Mouse (Mus musculus): ENCODE results near the gene Birc6. TPM values are rescaled to one million over a fixed set of nuclear protein-coding genes. Genes with fewer than 3 reads are reported as not detected.

Gene Birc6
- total RNA-seq (2021), result 100 to 1,000 TPM; 104 to 133 TPM

DNA sequence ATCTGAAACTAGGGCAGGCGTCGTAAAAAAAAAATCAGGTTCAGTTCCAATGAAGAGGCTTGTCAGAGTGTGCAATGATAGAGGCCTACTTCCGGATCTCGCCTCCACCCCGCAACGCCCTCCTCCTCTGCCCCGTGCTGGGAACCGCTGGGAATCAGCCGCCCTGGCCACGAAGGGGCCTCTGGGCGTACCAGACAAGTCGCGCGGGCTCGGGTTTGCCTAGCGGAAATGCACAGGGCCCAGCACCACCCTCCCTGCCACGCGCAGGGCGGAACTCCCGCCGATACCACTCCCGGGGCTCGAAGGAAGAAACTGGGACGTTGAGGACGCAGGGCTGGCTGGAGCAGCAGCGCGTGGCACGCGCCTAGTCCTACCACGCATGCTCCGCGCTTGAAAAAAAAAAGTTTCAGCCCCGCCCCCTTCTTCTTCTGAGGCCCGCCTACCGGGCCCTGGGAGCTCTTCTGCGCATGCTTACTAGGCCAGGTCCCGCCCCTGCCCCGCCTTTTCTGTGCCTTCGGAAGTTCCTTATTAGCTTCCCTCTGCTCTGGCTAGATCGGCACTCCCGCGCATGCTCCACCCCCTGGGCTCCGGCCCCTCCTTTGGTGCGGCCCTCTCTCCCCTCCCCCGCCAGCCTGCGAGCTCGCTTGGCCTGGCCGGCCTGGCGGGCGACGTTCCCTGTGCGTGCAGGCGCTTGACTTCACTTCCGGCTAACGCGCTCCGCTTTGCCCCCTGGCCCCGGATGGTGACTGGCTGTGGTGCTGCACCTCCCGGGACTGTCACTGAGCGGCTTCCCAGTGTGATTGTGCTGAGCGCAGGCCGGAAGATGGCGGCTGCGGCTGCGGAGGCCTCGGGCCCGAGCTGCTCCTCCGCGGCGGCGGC is at the start of gene Birc6:
Gene Birc6, plus strand, starts transcription at position 567 of the 879 bp plus-strand sequence.
- peak; percentile 96 to 98 for DNase-seq (ENCODE audit: extremely low spot score in 1 of 2, low spot score in 1 of 2)

- no peak for DNase-seq (ENCODE audit: extremely low spot score in 1 of 2, low spot score in 1 of 2)
Measured at GRCm38 (mm10) chr17:74480361-74481069, 47.6 kb upstream of the Birc6 start.

GRCm38 (mm10) chr17:74489024-74489900 is 38.8 kb upstream of the Birc6 start, which contains the start of gene Yipf4:
TSS of gene Yipf4 (plus strand) at chr17:74489493.
- DNase-seq (ENCODE audit: extremely low spot score in 1 of 2, low spot score in 1 of 2), result peak; percentile 96 to 98

GRCm38 (mm10) chr17:74489901-74490220 is 38.2 kb upstream of the Birc6 start:
- DNase-seq (ENCODE audit: extremely low spot score in 1 of 2, low spot score in 1 of 2), result no peak

- no peak for DNase-seq (ENCODE audit: extremely low spot score in 1 of 2, low spot score in 1 of 2)
Measured at GRCm38 (mm10) chr17:74491565-74491964, 36.5 kb upstream of the Birc6 start.

DNA sequence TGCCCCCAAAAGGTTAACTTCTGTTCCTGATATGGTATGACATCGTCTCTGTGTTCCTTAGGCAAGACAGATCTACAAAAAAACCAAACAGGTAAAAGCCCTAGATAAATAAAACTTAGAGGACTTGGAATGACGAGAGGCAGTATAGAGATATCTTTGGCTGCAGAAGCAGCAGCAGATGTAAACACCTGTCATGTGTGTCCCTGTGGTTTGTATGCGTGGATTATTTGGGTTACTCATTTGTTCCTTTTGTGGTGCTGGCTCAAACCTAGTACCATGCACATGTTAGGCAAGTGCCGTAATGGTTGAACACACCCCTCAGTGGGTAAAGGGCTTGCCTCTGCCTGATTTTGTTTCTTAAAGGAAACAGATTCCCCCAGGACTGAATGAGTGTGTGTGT is 27.9 kb upstream of the Birc6 start:
- DNase-seq (ENCODE audit: extremely low spot score in 1 of 2, low spot score in 1 of 2), result no peak

DNA sequence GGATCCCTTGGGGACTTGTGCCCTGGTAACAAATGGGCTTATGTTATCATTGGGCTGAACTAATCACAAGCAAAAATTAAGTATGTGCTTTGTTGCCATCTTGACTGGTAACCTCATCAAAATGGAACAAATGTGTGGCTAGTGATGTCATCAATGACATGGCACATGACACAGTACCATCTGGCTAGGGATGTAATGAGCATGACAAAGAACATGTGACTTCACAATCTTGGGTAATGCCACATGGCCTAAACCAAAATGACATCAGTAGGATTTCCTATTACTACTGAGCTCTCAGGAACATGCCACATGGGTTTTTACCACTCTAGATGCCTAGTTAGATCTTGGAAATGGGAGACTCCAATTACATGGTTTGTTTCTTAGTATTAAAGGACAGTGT is 27.0 kb upstream of the Birc6 start:
- no peak for DNase-seq (ENCODE audit: extremely low spot score in 1 of 2, low spot score in 1 of 2)

DNA sequence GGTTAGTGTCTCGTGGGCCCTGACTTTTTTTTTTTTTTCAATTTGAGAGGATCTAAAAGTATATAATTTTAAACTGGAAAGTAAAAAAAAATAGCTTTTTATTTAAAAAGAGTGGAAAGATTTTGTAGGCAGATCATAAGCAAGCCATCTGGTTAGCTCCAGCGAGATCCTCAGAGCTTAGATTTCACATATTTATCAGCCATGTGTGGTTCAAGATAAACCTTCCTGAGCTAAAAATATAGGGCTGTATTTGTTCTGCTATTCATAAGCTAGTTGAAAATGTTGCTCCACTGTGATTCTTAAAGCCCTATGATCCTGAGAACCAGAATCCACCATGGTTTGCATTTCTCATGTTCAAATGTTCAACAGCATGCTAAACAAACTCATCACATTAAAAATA is 20.2 kb upstream of the Birc6 start:
- DNase-seq (ENCODE audit: extremely low spot score in 1 of 2, low spot score in 1 of 2), result no peak

- DNase-seq (ENCODE audit: extremely low spot score in 1 of 2, low spot score in 1 of 2), result no peak
Measured at GRCm38 (mm10) chr17:74508600-74508999, 19.5 kb upstream of the Birc6 start.

DNA sequence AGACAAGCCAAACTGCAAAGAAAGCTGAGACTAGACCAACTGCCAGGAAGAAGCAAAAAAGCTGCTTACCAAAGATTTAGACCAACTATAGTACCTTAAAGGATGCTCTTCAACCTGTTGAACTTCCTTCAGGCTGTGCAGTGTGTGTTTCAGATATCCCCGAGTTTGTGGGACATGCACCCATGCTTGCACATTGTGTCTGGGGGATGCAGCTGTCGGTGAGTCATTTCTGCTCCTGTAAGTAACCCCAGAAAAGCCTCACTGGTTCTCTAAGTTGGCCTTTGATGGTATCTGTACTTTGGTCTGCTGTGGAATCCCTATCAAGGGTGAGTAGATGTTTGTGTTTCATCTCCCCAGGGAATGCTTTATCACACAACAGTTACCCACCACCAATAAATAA is 15.8 kb upstream of the Birc6 start:
- DNase-seq (ENCODE audit: extremely low spot score in 1 of 2, low spot score in 1 of 2), result no peak

DNA sequence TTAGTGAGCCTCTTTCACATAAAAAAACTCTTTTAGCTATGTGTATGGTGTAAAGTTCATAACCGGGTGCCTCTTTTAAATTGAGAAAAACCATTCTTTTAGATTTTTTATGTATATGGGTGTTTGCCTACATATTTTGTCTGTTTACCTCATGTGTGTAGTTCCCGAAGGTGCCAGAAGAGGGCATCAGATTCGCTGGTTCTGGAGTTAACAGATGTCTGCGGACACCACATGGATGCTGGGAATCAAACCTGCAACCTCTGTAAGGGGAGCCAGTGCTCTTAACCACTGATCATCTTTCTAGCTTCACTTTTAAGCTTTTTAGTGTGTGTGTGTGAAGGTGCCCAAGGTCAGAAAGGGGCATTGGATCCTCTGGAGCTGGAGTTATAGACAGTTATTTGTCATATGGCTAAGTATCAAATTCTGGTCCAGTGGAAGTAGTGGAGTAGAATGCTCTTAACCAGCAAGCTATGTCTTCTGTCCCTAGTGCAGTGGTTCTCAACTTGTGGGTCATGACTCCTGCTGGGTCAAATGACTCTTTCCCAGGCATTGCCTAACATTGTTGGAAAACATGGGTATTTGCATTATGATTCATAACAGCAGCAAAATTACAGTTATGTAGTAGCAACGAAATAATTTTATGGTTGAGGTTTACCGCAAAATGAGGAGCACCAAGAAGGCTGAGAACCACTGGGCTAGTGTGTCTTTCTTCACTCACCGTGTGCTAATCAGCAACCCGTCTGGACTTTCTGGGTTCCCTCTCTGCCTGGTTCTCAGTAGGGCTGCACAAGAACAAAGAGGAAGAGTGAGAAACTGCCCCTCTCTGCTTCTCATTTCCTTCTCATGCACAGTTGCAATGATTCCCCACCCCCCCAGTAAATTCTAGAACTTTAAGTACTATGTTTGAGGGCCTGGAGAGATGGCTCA is 5.0 kb upstream of the Birc6 start:
- no peak for DNase-seq (ENCODE audit: extremely low spot score in 1 of 2, low spot score in 1 of 2)

DNA sequence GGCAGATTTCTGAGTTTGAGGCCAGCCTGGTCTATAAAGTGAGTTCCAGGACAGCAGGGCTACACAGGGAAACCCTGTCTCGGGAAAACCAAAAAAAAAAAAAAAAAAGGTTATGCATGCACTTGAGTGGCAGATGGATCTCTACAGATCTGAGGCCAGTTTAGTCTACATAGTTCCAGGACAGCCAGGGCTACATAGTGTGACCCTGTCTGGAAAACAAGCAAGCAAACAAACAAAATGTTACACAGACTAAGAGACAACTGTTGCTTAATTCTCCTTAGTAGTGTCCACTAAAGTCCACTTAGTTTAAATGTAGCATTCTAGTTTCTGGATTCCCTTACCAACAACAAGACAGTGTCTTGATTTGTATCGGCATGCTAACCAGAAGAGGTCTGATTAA is 2.0 kb upstream of the Birc6 start:
- no peak for DNase-seq (ENCODE audit: extremely low spot score in 1 of 2, low spot score in 1 of 2)

GRCm38 (mm10) chr17:74526806-74527653 is 1.1 kb upstream of the Birc6 start:
- no peak for DNase-seq (ENCODE audit: extremely low spot score in 1 of 2, low spot score in 1 of 2)

- peak in 1 of 2 experiments; percentile 5 for DNase-seq (ENCODE audit: extremely low spot score in 1 of 2, low spot score in 1 of 2)
Measured at GRCm38 (mm10) chr17:74528648-74529532, 795 bp downstream of the Birc6 start.

DNA sequence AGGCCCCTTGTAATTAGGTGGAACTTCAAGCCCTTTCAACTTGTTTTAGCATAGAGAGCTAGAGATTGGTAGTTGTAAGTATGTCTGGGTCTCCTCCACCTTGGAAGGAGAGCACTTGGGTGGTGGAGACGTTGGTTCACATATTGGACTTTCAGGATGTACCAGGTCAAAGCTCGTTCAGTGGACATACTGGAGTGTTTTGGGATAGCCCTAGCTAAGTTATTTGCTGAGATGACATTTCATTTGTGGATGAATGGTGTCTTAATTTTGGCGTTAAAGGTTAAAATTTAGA is 1.4 kb downstream of the Birc6 start:
- no peak for DNase-seq (ENCODE audit: extremely low spot score in 1 of 2, low spot score in 1 of 2)

DNA sequence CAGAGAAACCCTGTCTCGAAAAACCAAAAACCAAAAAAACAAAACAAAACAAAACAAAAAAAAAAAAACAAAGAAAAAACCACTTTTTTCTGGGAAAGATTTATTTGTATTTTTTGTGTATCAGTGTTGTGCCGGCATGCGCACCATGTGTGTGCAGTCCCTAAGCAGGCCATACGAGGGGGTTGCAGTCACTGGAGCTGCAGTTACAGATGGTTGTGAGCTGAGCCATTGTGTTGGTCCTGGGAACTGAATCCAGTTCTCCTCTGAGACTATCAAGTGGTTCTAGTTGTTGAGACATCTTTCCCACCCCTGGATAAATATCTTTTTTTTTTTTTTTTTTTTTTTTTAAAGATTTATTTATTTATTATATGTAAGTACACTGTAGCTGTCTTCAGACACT is 6.9 kb downstream of the Birc6 start:
- no peak for DNase-seq (ENCODE audit: extremely low spot score in 1 of 2, low spot score in 1 of 2)

DNA sequence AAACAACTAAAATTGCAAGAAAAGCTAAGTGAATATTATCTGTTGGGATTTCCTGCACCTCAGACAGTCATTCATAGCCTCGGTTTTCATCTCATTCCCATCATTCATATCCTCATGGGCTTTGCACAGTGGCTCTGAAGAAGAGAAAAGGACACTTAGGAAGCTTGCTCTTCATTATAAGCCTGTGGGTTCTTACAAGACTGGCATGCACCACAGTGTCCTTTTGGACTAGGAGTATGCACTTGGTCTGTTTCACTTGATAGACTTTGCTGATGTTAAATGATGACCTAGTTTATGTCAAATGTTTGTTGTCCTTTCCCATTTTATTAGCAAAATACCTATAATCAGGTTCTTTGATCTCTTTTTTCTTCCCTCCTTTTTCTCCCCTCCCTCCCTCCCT is 9.4 kb downstream of the Birc6 start:
- DNase-seq (ENCODE audit: extremely low spot score in 1 of 2, low spot score in 1 of 2), result no peak

GRCm38 (mm10) chr17:74543615-74544014 is 15.5 kb downstream of the Birc6 start:
- no peak for DNase-seq (ENCODE audit: extremely low spot score in 1 of 2, low spot score in 1 of 2)

Data from layer of hippocampus, postnatal 25 days (tissue).